Mouse (Mus musculus): ENCODE measurements at regions not wholly inside any gene's neighbourhood (a gene's known extent, or its start where the extent isn't known, plus 50 kb on each side); places are given as distances from the start of the nearest gene placed in this dataset.

GRCm38 (mm10) chr3:15200990-15201389, 131.1 kb downstream of the Gm9733 start:
- no peak for DNase-seq (ENCODE audit: low read depth, low spot score)

GRCm38 (mm10) chr3:15202760-15203159, 129.3 kb downstream of the Gm9733 start:
- DNase-seq (ENCODE audit: low read depth, low spot score): no peak

- no peak for DNase-seq (ENCODE audit: low read depth, low spot score)
Observed at GRCm38 (mm10) chr3:15205266-15206229, 126.6 kb downstream of the Gm9733 start.

GRCm38 (mm10) chr3:15212357-15212756, 119.7 kb downstream of the Gm9733 start:
- no peak for DNase-seq (ENCODE audit: low read depth, low spot score)

- no peak for DNase-seq (ENCODE audit: low read depth, low spot score)
Observed at GRCm38 (mm10) chr3:15217591-15217990, 114.5 kb downstream of the Gm9733 start.

- DNase-seq (ENCODE audit: low read depth, low spot score): no peak
Observed at GRCm38 (mm10) chr3:15219275-15219674, 112.8 kb downstream of the Gm9733 start.

GRCm38 (mm10) chr3:15223266-15223665, 108.8 kb downstream of the Gm9733 start:
- DNase-seq (ENCODE audit: low read depth, low spot score): no peak

- no peak for DNase-seq (ENCODE audit: low read depth, low spot score)
Observed at GRCm38 (mm10) chr3:15224452-15224851, 107.7 kb downstream of the Gm9733 start.

- DNase-seq (ENCODE audit: low read depth, low spot score): no peak
Observed at GRCm38 (mm10) chr3:15228641-15229040, 103.5 kb downstream of the Gm9733 start.

GRCm38 (mm10) chr3:15230204-15230603, 101.9 kb downstream of the Gm9733 start:
- DNase-seq (ENCODE audit: low read depth, low spot score): no peak

- DNase-seq (ENCODE audit: low read depth, low spot score): no peak
Observed at GRCm38 (mm10) chr3:15231433-15231832, 100.7 kb downstream of the Gm9733 start.

GRCm38 (mm10) chr3:15237817-15238432, 94.2 kb downstream of the Gm9733 start:
- DNase-seq (ENCODE audit: low read depth, low spot score): no peak

GRCm38 (mm10) chr3:15242388-15242787, 89.7 kb downstream of the Gm9733 start:
- no peak for DNase-seq (ENCODE audit: low read depth, low spot score)

- no peak for DNase-seq (ENCODE audit: low read depth, low spot score)
Observed at GRCm38 (mm10) chr3:15243584-15243983, 88.5 kb downstream of the Gm9733 start.

GRCm38 (mm10) chr3:15244999-15245398, 87.1 kb downstream of the Gm9733 start:
- peak; percentile 33 for DNase-seq (ENCODE audit: low read depth, low spot score)
